Mouse (Mus musculus) myocyte (in vitro differentiated cells): Measurements from ENCODE around the gene Mrpl52.

Experiments used
- E2F4 ChIP-seq: IDR thresholded peaks from one replicate; pipeline ENCODE4 v1.6.1; 2011; ENCODE audit warnings: mild to moderate bottlenecking, control low read depth, moderate library complexity; ENCODE audit not compliant: insufficient read depth
- MAX ChIP-seq: IDR thresholded peaks from one replicate; pipeline ENCODE4 v1.6.1; 2011; ENCODE audit warnings: low read depth, mild to moderate bottlenecking, control low read depth
- POLR2A ChIP-seq: IDR thresholded peaks from one replicate; pipeline ENCODE4 v1.6.1; 2011; ENCODE audit warnings: low read depth, mild to moderate bottlenecking, control low read depth, moderate library complexity; ENCODE audit not compliant: insufficient read length
- POLR2AphosphoS2 ChIP-seq: IDR thresholded peaks from one replicate; pipeline ENCODE4 v1.6.1; 2011; ENCODE audit warnings: low read depth, control low read depth; ENCODE audit not compliant: insufficient read length

GRCm38 (mm10) chr14:54453566-54453965 lies 26.9 kb downstream of the Mrpl52 start:
- TF ChIP-seq POLR2A (no peak), POLR2AphosphoS2 (no peak), MAX (no peak), E2F4 (no peak)
